Mouse (Mus musculus) lung, embryonic 14.5 days (tissue): ENCODE data around the gene Six5. TPM values are rescaled to one million over a fixed set of nuclear protein-coding genes. Genes with fewer than 3 reads are reported as not detected.

Experiments
- ATAC-seq: fragments of 200-750 bp; cut with Nextera tagmentation; 2 replicates; pipeline ENCODE4 v1.8.0; 2017; ENCODE audit warnings: mild to moderate bottlenecking, moderate TSS enrichment, moderate library complexity; ENCODE audit not compliant: insufficient read depth
- DNase-seq: peaks from one replicate; pipeline ENCODE4 v3.0.0-alpha.2; 2015
- H3K27ac ChIP-seq: fragments of 300-500 bp; sonication (generic); 2 replicates; pipeline ENCODE4 v1.5.1; 2014; ENCODE audit warnings: low read depth, mild to moderate bottlenecking, moderate library complexity
- H3K27me3 ChIP-seq: fragments of 300-500 bp; sonication (generic); 2 replicates; pipeline ENCODE4 v1.6.1; 2014; ENCODE audit warnings: low read length, control low read depth; ENCODE audit not compliant: insufficient read depth
- H3K36me3 ChIP-seq: fragments of 300-500 bp; sonication (generic); 2 replicates; pipeline ENCODE4 v1.6.1; 2014; ENCODE audit warnings: control low read depth; ENCODE audit not compliant: insufficient read depth
- H3K4me1 ChIP-seq: fragments of 300-500 bp; sonication (generic); 2 replicates; pipeline ENCODE4 v1.6.1; 2014; ENCODE audit warnings: antibody characterized with exemption, control low read depth; ENCODE audit not compliant: insufficient read depth
- H3K4me2 ChIP-seq: fragments of 300-500 bp; sonication (generic); 2 replicates; pipeline ENCODE4 v1.6.1; 2014; ENCODE audit warnings: mild to moderate bottlenecking
- H3K4me3 ChIP-seq: fragments of 300-500 bp; sonication (generic); 2 replicates; pipeline ENCODE4 v1.5.1; 2014; ENCODE audit warnings: low read depth, low read length
- H3K9ac ChIP-seq: fragments of 300-500 bp; sonication (generic); 2 replicates; pipeline ENCODE4 v1.6.1; 2014
- H3K9me3 ChIP-seq: fragments of 300-500 bp; sonication (generic); 2 replicates; pipeline ENCODE4 v1.6.1; 2016; ENCODE audit warnings: low read depth, low read length, control low read depth
- CTCF ChIP-seq: IDR thresholded peaks from 2 replicates; pipeline ENCODE4 v1.5.1; 2016; ENCODE audit warnings: antibody characterized with exemption, low read depth
- WGBS: fragments of 180-500 bp; shearing (Covaris S2); extraction: QIAGEN DNeasy Blood & Tissue Kit; methylation state at CpG from one replicate; pipeline ENCODE4 v1.1.7; 2014; 5-methylcytosine and 5-hydroxymethylcytosine counted together
- polyA plus RNA-seq: library from polyadenylated mRNA; unstranded; fragments of >200 nt; fragmentation: Nextera tagmentation; extraction: Ambion mirVana; gene quantifications from 2 replicates; pipeline ENCODE4 v1.2.1, GENCODE M21; 2014

The Six5 gene
- polyA plus RNA-seq, 1 experiment from 2014 or later = 12.7 TPM

GRCm38 (mm10) chr7:19052345-19053135 lies 41.9 kb upstream of the Six5 start:
- ATAC-seq (no peak), DNase-seq (no peak)
- H3K9me3 ChIP-seq = no peaks in the 10 kb centered on the region
- no peak overlapping the region for H3K4me2 ChIP-seq
- no peaks in the 10 kb centered on the region for H3K4me1 ChIP-seq
- H3K27ac ChIP-seq = no peak overlapping the region
- H3K4me3 ChIP-seq = no peak overlapping the region
- H3K27me3 ChIP-seq = no peaks in the 10 kb centered on the region
- no peak overlapping the region for H3K9ac ChIP-seq
- peaks cover 72% of the 10 kb centered on the region for H3K36me3 ChIP-seq
- TF ChIP-seq CTCF = no peak
- 87% methylated on average over 15 of the region's 15 CpGs for WGBS

GRCm38 (mm10) chr7:19053136-19053532 lies 41.3 kb upstream of the Six5 start:
- no peaks in the 10 kb centered on the region for H3K27me3 ChIP-seq
- H3K9ac ChIP-seq = no peak overlapping the region
- H3K4me1 ChIP-seq = no peaks in the 10 kb centered on the region
- H3K4me3 ChIP-seq = no peak overlapping the region
- no peaks in the 10 kb centered on the region for H3K9me3 ChIP-seq
- ATAC-seq = no peak
- H3K4me2 ChIP-seq = no peak overlapping the region
- no peak for TF ChIP-seq CTCF
- no peak overlapping the region for H3K27ac ChIP-seq
- H3K36me3 ChIP-seq = peaks cover 66% of the 10 kb centered on the region
- WGBS = 87% methylated on average over 7 of the region's 7 CpGs
- no peak for DNase-seq

- peak; percentile 69 for TF ChIP-seq CTCF
- DNase-seq = peak; percentile 76
- H3K4me3 ChIP-seq = no peak within 1 kb of the TSS
- ATAC-seq = peak; percentile 47; the same call in 1 of the 2 replicates
- no peak within 1 kb of the TSS for H3K9ac ChIP-seq
- no peaks in the 10 kb centered on the region for H3K27me3 ChIP-seq
- WGBS = 31% methylated on average over 33 of the region's 33 CpGs
- H3K27ac ChIP-seq = no peak within 1 kb of the TSS
- H3K9me3 ChIP-seq = no peaks in the 10 kb centered on the region
- H3K36me3 ChIP-seq = peaks cover 55% of the 10 kb centered on the region
- no peak within 1 kb of the TSS; the same call in 1 of the 2 replicates for H3K4me2 ChIP-seq
- H3K4me1 ChIP-seq = no peaks in the 10 kb centered on the region
Measured at GRCm38 (mm10) chr7:19054047-19054776, 40.2 kb upstream of the Six5 start, which contains the start of gene Rsph6a. TSS of gene Rsph6a (plus strand) at chr7:19054690.

- DNase-seq = no peak
- peak; percentile 4; the same call in 1 of the 2 replicates for ATAC-seq
- Histone ChIP-seq H3K4me2 (no peak overlapping the region), H3K4me3 (no peak overlapping the region), H3K9me3 (no peaks in the 10 kb centered on the region), H3K36me3 (peaks cover 50% of the 10 kb centered on the region), H3K9ac (no peak overlapping the region), H3K4me1 (no peaks in the 10 kb centered on the region), H3K27ac (no peak overlapping the region), H3K27me3 (no peaks in the 10 kb centered on the region)
- no peak for TF ChIP-seq CTCF
- 72% methylated on average over 9 of the region's 9 CpGs for WGBS
Measured at GRCm38 (mm10) chr7:19054777-19055076, 39.7 kb upstream of the Six5 start.

- no peak overlapping the region for H3K27ac ChIP-seq
- DNase-seq = no peak
- WGBS = 89% methylated on average over 8 of the region's 8 CpGs
- peaks cover 46% of the 10 kb centered on the region for H3K36me3 ChIP-seq
- H3K4me3 ChIP-seq = no peak overlapping the region
- no peak overlapping the region for H3K9ac ChIP-seq
- H3K4me1 ChIP-seq = no peaks in the 10 kb centered on the region
- H3K9me3 ChIP-seq = no peaks in the 10 kb centered on the region
- no peak for ATAC-seq
- no peak for TF ChIP-seq CTCF
- H3K4me2 ChIP-seq = no peak overlapping the region
- no peaks in the 10 kb centered on the region for H3K27me3 ChIP-seq
Measured at GRCm38 (mm10) chr7:19055108-19055507, 39.3 kb upstream of the Six5 start.

- no peak for TF ChIP-seq CTCF
- WGBS = 71% methylated on average over 10 of the region's 10 CpGs
- Histone ChIP-seq H3K9me3 (no peaks in the 10 kb centered on the region), H3K4me3 (no peak overlapping the region), H3K27me3 (no peaks in the 10 kb centered on the region), H3K27ac (no peak overlapping the region), H3K9ac (no peak overlapping the region), H3K4me1 (no peaks in the 10 kb centered on the region), H3K4me2 (no peak overlapping the region), H3K36me3 (peaks cover 25% of the 10 kb centered on the region; the same call in 1 of the 2 replicates)
- DNase-seq (no peak), ATAC-seq (no peak)
Measured at GRCm38 (mm10) chr7:19057405-19057804, 37.0 kb upstream of the Six5 start.

- no peaks in the 10 kb centered on the region for H3K4me1 ChIP-seq
- no peak overlapping the region for H3K4me3 ChIP-seq
- 0 out of 2 replicates have a peak overlapping the region, but pooled peaks have one; percentile 12 for H3K4me2 ChIP-seq
- no peak for TF ChIP-seq CTCF
- peaks cover 33% of the 10 kb centered on the region for H3K27me3 ChIP-seq
- no peak overlapping the region for H3K9ac ChIP-seq
- H3K9me3 ChIP-seq = no peaks in the 10 kb centered on the region
- H3K36me3 ChIP-seq = no peaks in the 10 kb centered on the region
- WGBS = 40% methylated on average over 13 of the region's 13 CpGs
- no peak for ATAC-seq
- DNase-seq = no peak
- no peak overlapping the region for H3K27ac ChIP-seq
Measured at GRCm38 (mm10) chr7:19065896-19066295, 28.5 kb upstream of the Six5 start.
